In the genomic region with DNA sequence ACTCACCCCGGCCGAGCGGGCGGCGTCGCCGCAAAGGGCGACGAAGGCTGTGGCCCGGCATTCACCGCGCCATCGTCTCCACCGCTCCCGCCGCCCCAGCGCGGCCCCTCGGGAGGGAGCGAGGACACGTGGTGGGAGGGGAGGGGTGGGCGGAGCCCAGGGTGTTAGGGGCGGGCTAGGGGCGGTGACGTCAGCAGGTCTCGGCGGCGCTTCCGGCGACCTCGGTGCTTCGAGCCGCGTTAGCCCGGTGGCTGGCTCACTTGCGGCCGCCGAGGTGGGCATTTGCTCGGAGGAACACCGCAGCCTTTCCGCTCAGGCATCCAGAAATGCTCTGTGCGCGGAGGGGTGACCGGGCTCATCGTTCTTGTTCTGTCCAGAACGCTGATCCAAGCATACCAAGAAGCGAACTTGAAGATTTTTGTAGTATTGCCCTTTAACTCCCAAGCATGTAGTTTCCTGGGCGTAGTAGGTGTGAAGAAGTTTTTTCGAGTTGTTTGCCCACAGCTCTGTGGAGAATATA, we compare ENCODE assay signal across 8 mouse cellular contexts. TPM values are rescaled to one million over a fixed set of nuclear protein-coding genes. Genes with fewer than 3 reads are reported as not detected.
A peak's percentile ranks its signal among the peaks of the same experiment; 100 is the strongest.
DNase-seq lines count a peak whose midpoint lies in the region; ATAC-seq and TF ChIP-seq lines count a peak whose summit lies in the region.

TSS of gene Pogk (minus strand) at position 163 of the 520 bp plus-strand sequence.

- no peaks in the 10 kb centered on the region for H3K9me3 ChIP-seq in forebrain, postnatal 0 days (ENCODE audit: low read length)
- H3K9me3 ChIP-seq in hindbrain, embryonic 10.5 days = peaks cover 11% of the 10 kb centered on the region

- peaks cover 12% of the 10 kb centered on the region for H3K4me1 ChIP-seq in forebrain, postnatal 0 days (ENCODE audit: insufficient read depth)
- peaks cover 23% of the 10 kb centered on the region for H3K4me1 ChIP-seq in hindbrain, embryonic 10.5 days (replicated peaks)

- H3K36me3 ChIP-seq in forebrain, postnatal 0 days (ENCODE audit: insufficient read depth) = peaks cover 25% of the 10 kb centered on the region
- H3K36me3 ChIP-seq in hindbrain, embryonic 10.5 days = peaks cover 37% of the 10 kb centered on the region

- H3K4me3 ChIP-seq in forebrain, postnatal 0 days (ENCODE audit: low read depth, low read length) = peak within 1 kb of the TSS; percentile 84
- H3K4me3 ChIP-seq in hindbrain, embryonic 10.5 days = peak within 1 kb of the TSS; percentile 71

- 3% methylated on average over 44 of the region's 49 CpGs for WGBS in forebrain, postnatal 0 days
- WGBS in hindbrain, embryonic 10.5 days = 8% methylated on average over 40 of the region's 49 CpGs

- DNase-seq in MN1 (ENCODE audit: low spot score) = peak; percentile 92
- DNase-seq in cerebellum, adult 18-20 months = peak; percentile 79 to 84
- DNase-seq in forebrain, postnatal 0 days = peak; percentile 93
- peak; percentile 90 for DNase-seq in hindbrain, embryonic 10.5 days (ENCODE audit: low spot score)
- DNase-seq in layer of hippocampus, postnatal 10 days (ENCODE audit: low spot score in 2 of 2) = peak; percentile 73 to 85
- DNase-seq in lung, postnatal 25 days (ENCODE audit: low spot score) = peak; percentile 65
- peak; percentile 93 for DNase-seq in retina, embryonic 14.5 days (ENCODE audit: low spot score)
- peak; percentile 83 to 85 for DNase-seq in thymus, postnatal 36 days

- no peak for TF ChIP-seq CTCF in forebrain, postnatal 0 days (IDR thresholded peaks at IDR 0.05; ENCODE audit: low read depth)

- peak; percentile 96 for ATAC-seq in forebrain, postnatal 0 days

- peak within 1 kb of the TSS; percentile 76 for H3K4me2 ChIP-seq in forebrain, postnatal 0 days (ENCODE audit: low read depth)

- H3K9ac ChIP-seq in forebrain, postnatal 0 days = peak within 1 kb of the TSS; percentile 84

- H3K27me3 ChIP-seq in forebrain, postnatal 0 days (ENCODE audit: insufficient read depth, low read length) = no peaks in the 10 kb centered on the region
- peaks cover 6% of the 10 kb centered on the region; the same call in 1 of the 2 replicates for H3K27me3 ChIP-seq in hindbrain, embryonic 10.5 days (ENCODE audit: insufficient read depth, poor library complexity, severe bottlenecking)

- peak within 1 kb of the TSS; percentile 74 for H3K27ac ChIP-seq in forebrain, postnatal 0 days (ENCODE audit: low read depth, low read length)
- H3K27ac ChIP-seq in hindbrain, embryonic 10.5 days = peak within 1 kb of the TSS; percentile 95

RNA-seq across cellular contexts. Expression of gene Pogk, which starts in this region (rescaled TPM):
- total RNA-seq in forebrain, postnatal 0 days (2014; rRNA removed) = 80.0 and 92.6 TPM in 2 replicates
- polyA plus RNA-seq in forebrain, postnatal 0 days (2015; fragmentation: Nextera tagmentation; extraction: Ambion mirVana) = 18.4 and 22.6 TPM in 2 replicates
- 27.7 and 33.2 TPM in 2 replicates for polyA plus RNA-seq in hindbrain, embryonic 10.5 days (2016; fragmentation: Nextera tagmentation; extraction: Ambion mirVana)
- total RNA-seq in layer of hippocampus, postnatal 10 days (2021) = 10 to 100 TPM; 41.0 to 41.6 TPM

Comparison
In these comparisons a context has a peak if more than half of its experiments do, and no peak if none do; other contexts are left out.
1. Peak in every context shown above with its lines: DNase-seq, ATAC-seq, H3K4me3 ChIP-seq and H3K27ac ChIP-seq.